ENCODE assay signal across 8 mouse cellular contexts in genomic region chr11:60222085-60222468, GRCm38 (mm10). TPM values are rescaled to one million over a fixed set of nuclear protein-coding genes. Genes with fewer than 3 reads are reported as not detected.
DNase-seq lines count a peak whose midpoint lies in the region; ATAC-seq and TF ChIP-seq lines count a peak whose summit lies in the region.

No protein-coding gene starts in this region.

- peaks cover 57% of the 10 kb centered on the region for H3K4me1 ChIP-seq in heart, embryonic 12.5 days (replicated peaks)
- H3K4me1 ChIP-seq in ES-Bruce4 (ENCODE audit: control insufficient read depth, insufficient read depth, low read length), result peaks cover 2% of the 10 kb centered on the region
- H3K4me1 ChIP-seq in hindbrain, embryonic 10.5 days (replicated peaks), result peaks cover 57% of the 10 kb centered on the region

- 0 out of 2 replicates have a peak overlapping the region, but pooled peaks have one; percentile 38 for H3K9ac ChIP-seq in heart, embryonic 12.5 days
- H3K9ac ChIP-seq in ES-Bruce4 (ENCODE audit: low read depth, poor library complexity, severe bottlenecking), result peak overlapping the region; percentile 74

- no peak for TF ChIP-seq EP300 in ES-Bruce4 (IDR thresholded peaks at IDR 0.05; ENCODE audit: insufficient read depth, low read depth, low read length)

- H3K9me3 ChIP-seq in heart, embryonic 12.5 days (replicated peaks), result no peaks in the 10 kb centered on the region
- no peaks in the 10 kb centered on the region for H3K9me3 ChIP-seq in ES-Bruce4 (replicated peaks; ENCODE audit: control insufficient read depth, insufficient read depth, low read length, poor library complexity, severe bottlenecking)
- no peaks in the 10 kb centered on the region for H3K9me3 ChIP-seq in hindbrain, embryonic 10.5 days

- TF ChIP-seq CTCF in ES-Bruce4 (IDR thresholded peaks at IDR 0.05; ENCODE audit: low read depth, low read length), result no peak

- no peak for ATAC-seq in heart, embryonic 12.5 days (ENCODE audit: insufficient number of reproducible peaks, low FRiP score)

- peak overlapping the region; percentile 77 for H3K4me2 ChIP-seq in heart, embryonic 12.5 days

- H3K79me2 ChIP-seq in macrophage (ENCODE audit: inconsistent target), result peaks cover 39% of the 10 kb centered on the region

- H3K4me3 ChIP-seq in heart, embryonic 12.5 days, result peak overlapping the region; percentile 48
- H3K4me3 ChIP-seq in ES-Bruce4 (ENCODE audit: low read depth, low read length) (peak overlapping the region; percentile 68), macrophage (ENCODE audit: inconsistent target) (peak overlapping the region; percentile 64)
- H3K4me3 ChIP-seq in hindbrain, embryonic 10.5 days, result peak overlapping the region; percentile 54

- DNase-seq in heart, postnatal 14 days, result no peak
- no peak for DNase-seq in hindbrain, embryonic 10.5 days (ENCODE audit: low spot score)
- no peak for DNase-seq in gastrocnemius, postnatal 10 days
- no peak for DNase-seq in left cerebral cortex, postnatal 14 days (ENCODE audit: low spot score in 2 of 2)
- no peak for DNase-seq in adrenal gland, adult 8-10 months

- H3K27me3 ChIP-seq in heart, embryonic 12.5 days (replicated peaks), result no peaks in the 10 kb centered on the region
- no peaks in the 10 kb centered on the region for H3K27me3 ChIP-seq in ES-Bruce4 (ENCODE audit: control insufficient read depth, insufficient read depth, low read length, poor library complexity, severe bottlenecking)
- peaks cover 6% of the 10 kb centered on the region; the same call in 1 of the 2 replicates for H3K27me3 ChIP-seq in hindbrain, embryonic 10.5 days (ENCODE audit: insufficient read depth, poor library complexity, severe bottlenecking)

- TF ChIP-seq POLR2A in ES-Bruce4 (IDR thresholded peaks at IDR 0.05; ENCODE audit: insufficient read depth, low read length), result no peak

- WGBS in heart, embryonic 12.5 days, result 56% methylated on average over 3 of the region's 3 CpGs
- 52% methylated on average over 3 of the region's 3 CpGs for WGBS in hindbrain, embryonic 10.5 days
- 57% methylated on average over 3 of the region's 3 CpGs for WGBS in macrophage (ENCODE audit: missing documents)

- H3K27ac ChIP-seq in heart, embryonic 12.5 days (ENCODE audit: poor library complexity, severe bottlenecking), result peak overlapping the region; percentile 93; the same call in 1 of the 2 replicates
- H3K27ac ChIP-seq in ES-Bruce4 (ENCODE audit: insufficient read depth, low read length) (peak overlapping the region; percentile 46), macrophage (peak overlapping the region; percentile 94)
- H3K27ac ChIP-seq in hindbrain, embryonic 10.5 days, result peak overlapping the region; percentile 86

- peaks cover 16% of the 10 kb centered on the region for H3K36me3 ChIP-seq in heart, embryonic 12.5 days
- H3K36me3 ChIP-seq in ES-Bruce4 (ENCODE audit: control insufficient read depth, insufficient read depth, low read length, poor library complexity, severe bottlenecking) (peaks cover 4% of the 10 kb centered on the region; the same call in 1 of the 2 replicates), macrophage (ENCODE audit: inconsistent target) (0 out of 2 replicates have a peak, but pooled peaks cover 4% of the 10 kb centered on the region)
- peaks cover 20% of the 10 kb centered on the region for H3K36me3 ChIP-seq in hindbrain, embryonic 10.5 days

- intact Hi-C loops in heart, postnatal 14 days (cut with DNase I), result no loop called here
- intact Hi-C loops in left cerebral cortex, postnatal 14 days (cut with DNase I), result no loop called here

RNA-seq across cellular contexts. Expression of gene Srebf1, which starts 0.3 kb away (rescaled TPM):
- 39.7 and 41.1 TPM in 2 replicates for polyA plus RNA-seq in heart, embryonic 12.5 days (2016; fragmentation: Nextera tagmentation; extraction: Ambion mirVana)
- total RNA-seq in heart, postnatal 14 days (2021), result 10 to 100 TPM; 29.0 to 32.0 TPM
- polyA plus RNA-seq in ES-Bruce4 (2011; ENCODE audit: insufficient read depth, insufficient read length, low read depth, missing spikeins) (60.5 and 68.6 TPM in 2 replicates), macrophage (2018) (15.2 to 30.9 TPM (median 30.6 TPM) in 3 replicates)
- polyA plus RNA-seq in hindbrain, embryonic 10.5 days (2016; fragmentation: Nextera tagmentation; extraction: Ambion mirVana), result 45.0 and 55.8 TPM in 2 replicates
- 100 to 1,000 TPM in 21 of 26 experiments, 10 to 100 TPM in 5; 69.1 to 243 (median 131) TPM for total RNA-seq in macrophage (2018; cell fraction: chromatin; rRNA removed)
- total RNA-seq in macrophage (2018; cell fraction: cytosol; rRNA removed), result 10 to 100 TPM; 21.8 to 70.5 (median 39.4) TPM
- 100 to 1,000 TPM in 4 of 26 experiments, 10 to 100 TPM in 22; 55.7 to 126 (median 79.4) TPM for total RNA-seq in macrophage (2018; cell fraction: nucleus; rRNA removed)
- total RNA-seq in gastrocnemius, postnatal 10 days (2021), result 10 to 100 TPM; 24.2 to 29.1 TPM
- total RNA-seq in left cerebral cortex, postnatal 14 days (2021), result 10 to 100 TPM; 35.5 to 36.1 TPM
- total RNA-seq in adrenal gland, adult 8-10 months (2022), result 100 to 1,000 TPM; 165 to 367 (median 213) TPM

Comparison
In these comparisons a context has a peak if more than half of its experiments do, and no peak if none do; other contexts are left out.
1. RNA of gene Srebf1, which starts 0.3 kb away (total RNA-seq): 165 to 367 TPM in adrenal gland, adult 8-10 months; 35.5 to 36.1 TPM in left cerebral cortex, postnatal 14 days, 29.0 to 32.0 TPM in heart, postnatal 14 days and 24.2 to 29.1 TPM in gastrocnemius, postnatal 10 days; every median in the first group is over 4 times any median in the second.
2. Peak in every context shown above with its lines, with median percentiles within 50 percentile points of each other: H3K27ac ChIP-seq and H3K4me3 ChIP-seq.